Mouse (Mus musculus) heart, embryonic 16.5 days (tissue): ENCODE data around the gene Phf12. TPM values are rescaled to one million over a fixed set of nuclear protein-coding genes. Genes with fewer than 3 reads are reported as not detected.
"Not testable (repeated sequence)": the region's sequence is repeated elsewhere in the genome, so short reads cannot be mapped to it uniquely, and the experiment has no call there.

Experiments
- ATAC-seq: fragments of 200-750 bp; cut with Nextera tagmentation; replicated peaks from 2 replicates; pipeline ENCODE4 v1.8.0; 2017; ENCODE audit warnings: moderate number of reproducible peaks; ENCODE audit not compliant: insufficient read depth, low FRiP score; ENCODE audit errors: extremely low read depth
- H3K27ac ChIP-seq: fragments of 300-500 bp; sonication (generic); 2 replicates; pipeline ENCODE4 v1.5.1; 2014; ENCODE audit warnings: mild to moderate bottlenecking, low read length, control low read depth, moderate library complexity
- H3K27me3 ChIP-seq: fragments of 300-500 bp; sonication (generic); 2 replicates; pipeline ENCODE4 v1.6.1; 2014; ENCODE audit warnings: low read length, mixed read lengths; ENCODE audit not compliant: control insufficient read depth, insufficient read depth
- H3K36me3 ChIP-seq: fragments of 300-500 bp; sonication (generic); 2 replicates; pipeline ENCODE4 v1.6.1; 2014; ENCODE audit not compliant: control insufficient read depth, insufficient read depth
- H3K4me1 ChIP-seq: fragments of 300-500 bp; sonication (generic); 2 replicates; pipeline ENCODE4 v1.6.1; 2014; ENCODE audit warnings: low read length, mixed read lengths; ENCODE audit not compliant: control insufficient read depth, insufficient read depth
- H3K4me2 ChIP-seq: fragments of 300-500 bp; sonication (generic); 2 replicates; pipeline ENCODE4 v1.6.1; 2014; ENCODE audit warnings: low read depth, mild to moderate bottlenecking, control low read depth, low read length
- H3K4me3 ChIP-seq: fragments of 300-500 bp; sonication (generic); 2 replicates; pipeline ENCODE4 v1.5.1; 2014; ENCODE audit warnings: mild to moderate bottlenecking, control low read depth, low read length
- H3K9ac ChIP-seq: fragments of 300-500 bp; sonication (generic); 2 replicates; pipeline ENCODE4 v1.6.1; 2014; ENCODE audit warnings: low read length, control low read depth
- H3K9me3 ChIP-seq: fragments of 300-500 bp; sonication (generic); replicated peaks from 2 replicates; pipeline ENCODE4 v1.6.1; 2016; ENCODE audit warnings: low read length; ENCODE audit not compliant: control insufficient read depth
- WGBS: fragments of 180-500 bp; shearing (Covaris S2); extraction: QIAGEN DNeasy Blood & Tissue Kit; methylation state at CpG from one replicate; pipeline ENCODE4 v1.1.7; 2014; 5-methylcytosine and 5-hydroxymethylcytosine counted together
- polyA plus RNA-seq: library from polyadenylated mRNA; unstranded; fragments of >200 nt; fragmentation: Nextera tagmentation; extraction: Ambion mirVana; gene quantifications from 2 replicates; pipeline ENCODE4 v1.2.1, GENCODE M21; 2015

Phf12 gene
- polyA plus RNA-seq, 1 experiment from 2014 or later, result 12.4 TPM

DNA sequence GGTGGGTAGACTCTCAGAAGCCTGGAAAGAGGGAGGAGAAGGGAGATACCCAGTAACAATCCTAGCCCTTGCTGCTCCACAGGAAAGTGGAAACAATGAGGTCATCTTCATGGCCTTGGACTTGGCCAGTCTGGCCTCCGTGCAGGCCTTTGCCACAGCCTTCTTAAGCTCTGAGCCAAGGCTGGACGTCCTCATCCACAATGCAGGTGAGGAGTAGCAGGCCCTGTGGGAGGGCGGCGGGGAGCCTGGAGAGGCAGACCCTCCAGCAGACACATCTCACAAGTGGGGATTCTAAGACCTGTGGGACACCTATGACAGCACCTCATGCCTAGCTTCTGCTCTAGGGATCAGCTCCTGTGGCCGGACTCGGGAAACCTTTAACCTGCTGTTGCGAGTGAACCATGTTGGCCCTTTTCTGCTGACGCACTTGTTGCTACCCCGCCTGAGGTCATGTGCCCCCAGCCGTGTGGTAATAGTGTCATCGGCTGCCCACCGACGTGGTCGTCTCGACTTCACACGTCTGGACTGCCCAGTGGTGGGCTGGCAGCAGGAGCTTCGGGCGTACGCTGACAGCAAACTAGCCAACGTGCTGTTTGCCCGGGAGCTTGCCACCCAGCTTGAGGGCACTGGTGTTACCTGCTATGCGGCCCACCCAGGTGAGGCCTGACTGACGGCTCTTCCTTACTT is 51.5 kb downstream of the Phf12 start:
- peaks cover 21% of the 10 kb centered on the region for H3K4me1 ChIP-seq
- WGBS, result 89% methylated on average over 23 of the region's 23 CpGs
- no peak overlapping the region for H3K4me2 ChIP-seq
- no peak overlapping the region for H3K4me3 ChIP-seq
- no peaks in the 10 kb centered on the region for H3K9me3 ChIP-seq
- no peak for ATAC-seq
- H3K27me3 ChIP-seq, result no peaks in the 10 kb centered on the region
- H3K9ac ChIP-seq, result no peak overlapping the region
- H3K27ac ChIP-seq, result no peak overlapping the region
- H3K36me3 ChIP-seq, result peaks cover 6% of the 10 kb centered on the region

- 79% methylated on average over 10 of the region's 10 CpGs for WGBS
- Histone ChIP-seq H3K9ac (no peak overlapping the region), H3K9me3 (no peaks in the 10 kb centered on the region), H3K27me3 (no peaks in the 10 kb centered on the region), H3K4me2 (no peak overlapping the region), H3K27ac (no peak overlapping the region), H3K4me1 (peaks cover 15% of the 10 kb centered on the region), H3K4me3 (no peak overlapping the region), H3K36me3 (peaks cover 2% of the 10 kb centered on the region; the same call in 1 of the 2 replicates)
- no peak for ATAC-seq
Observed at GRCm38 (mm10) chr11:78036791-78037190, 54.2 kb downstream of the Phf12 start.

DNA sequence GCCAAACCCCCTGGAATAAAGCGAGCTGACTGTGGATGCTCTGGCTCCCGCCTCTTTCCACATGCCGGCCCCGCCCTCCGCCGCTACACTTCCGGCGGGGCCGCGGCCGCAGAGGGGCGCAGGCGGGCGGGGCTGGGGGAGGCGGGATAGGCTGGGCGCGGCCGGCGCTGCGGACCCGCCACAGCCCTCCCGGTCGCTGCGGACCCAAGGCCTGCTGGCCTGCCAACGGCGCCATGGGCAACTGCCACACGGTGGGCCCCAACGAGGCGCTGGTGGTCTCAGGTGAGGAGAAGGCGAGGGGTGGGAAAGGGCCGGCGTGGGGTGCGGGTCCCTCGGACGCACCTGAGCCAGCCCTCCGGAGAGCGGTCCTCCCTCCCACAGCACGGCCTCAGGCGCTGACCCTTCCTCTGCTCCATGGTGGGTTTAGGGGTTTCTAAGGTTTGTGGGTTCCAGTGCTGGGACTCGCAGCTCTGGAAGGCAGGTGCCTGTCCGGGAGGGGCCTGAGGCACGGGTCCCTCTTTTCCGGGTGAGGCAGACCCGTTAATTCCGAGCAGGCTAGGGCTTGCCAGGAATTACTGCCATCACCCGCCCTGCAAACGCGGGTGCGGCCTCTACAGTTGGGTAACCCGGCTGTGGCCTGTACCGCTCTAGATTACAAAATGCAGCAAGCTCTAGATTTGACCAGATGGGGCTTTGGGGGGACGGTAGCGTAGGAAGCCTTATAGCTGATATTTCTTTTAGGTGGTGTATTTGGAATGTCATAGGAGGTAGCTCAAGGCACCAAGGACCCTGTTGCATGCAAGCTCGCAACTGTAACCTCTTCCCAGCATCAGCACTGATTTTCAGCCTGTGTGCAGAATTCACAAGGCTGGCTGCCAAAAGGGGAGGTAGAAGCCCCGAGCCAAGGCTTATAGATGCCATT is 55.5 kb downstream of the Phf12 start, which contains the start of gene Flot2:
Gene Flot2 (plus strand): TSS at position 101 of the 922 bp plus-strand sequence.
- Histone ChIP-seq H3K4me2 (peak within 1 kb of the TSS; percentile 68), H3K4me3 (peak within 1 kb of the TSS; percentile 77), H3K27me3 (no peaks in the 10 kb centered on the region), H3K36me3 (peaks cover 2% of the 10 kb centered on the region; the same call in 1 of the 2 replicates), H3K9ac (peak within 1 kb of the TSS; percentile 90), H3K27ac (peak within 1 kb of the TSS; percentile 88), H3K4me1 (peaks cover 14% of the 10 kb centered on the region), H3K9me3 (0 out of 2 replicates have a peak, but pooled peaks cover 3% of the 10 kb centered on the region)
- ATAC-seq, result peak; percentile 85
- 2% methylated on average over 55 of the region's 55 CpGs for WGBS

DNA sequence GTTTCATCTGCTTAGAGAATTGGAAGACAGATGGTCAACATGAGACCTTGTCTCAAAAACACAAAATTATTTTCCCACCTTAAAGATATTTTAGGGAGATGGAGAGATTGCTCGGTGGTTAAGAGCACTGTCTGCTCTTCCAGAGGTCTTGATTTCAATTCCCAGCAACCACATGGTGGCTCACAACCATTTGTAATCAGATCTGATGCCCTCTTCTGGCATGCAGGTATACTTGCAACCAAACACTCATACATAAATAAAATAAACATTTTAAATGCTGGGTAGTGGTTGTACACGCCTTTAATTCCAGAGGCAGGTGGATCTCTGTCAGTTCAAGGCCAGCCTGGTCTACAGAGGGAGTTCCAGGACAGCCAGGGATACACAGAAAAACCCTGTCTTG is 58.3 kb downstream of the Phf12 start:
- Histone ChIP-seq H3K9me3 (0 out of 2 replicates have a peak, but pooled peaks cover 3% of the 10 kb centered on the region), H3K9ac (no peak overlapping the region)
- WGBS, result 83% methylated on average over 2 of the region's 2 CpGs

GRCm38 (mm10) chr11:78042290-78042870 is 59.8 kb downstream of the Phf12 start:
- not testable (repeated sequence) for H3K27ac ChIP-seq, H3K27me3 ChIP-seq, H3K36me3 ChIP-seq, H3K9ac ChIP-seq, H3K4me2 ChIP-seq, H3K9me3 ChIP-seq, ATAC-seq, H3K4me3 ChIP-seq
- WGBS, result 84% methylated on average over 4 of the region's 4 CpGs
- H3K4me1 ChIP-seq, result peaks cover 27% of the 10 kb centered on the region

More for the DNA sequence above, 58.3 kb downstream of the Phf12 start:
- peaks cover 2% of the 10 kb centered on the region; the same call in 1 of the 2 replicates for H3K36me3 ChIP-seq
- H3K4me3 ChIP-seq, result no peak overlapping the region
- peaks cover 29% of the 10 kb centered on the region for H3K4me1 ChIP-seq
- no peak overlapping the region for H3K4me2 ChIP-seq
- no peak for ATAC-seq
- H3K27me3 ChIP-seq, result no peaks in the 10 kb centered on the region
- H3K27ac ChIP-seq, result no peak overlapping the region

DNA sequence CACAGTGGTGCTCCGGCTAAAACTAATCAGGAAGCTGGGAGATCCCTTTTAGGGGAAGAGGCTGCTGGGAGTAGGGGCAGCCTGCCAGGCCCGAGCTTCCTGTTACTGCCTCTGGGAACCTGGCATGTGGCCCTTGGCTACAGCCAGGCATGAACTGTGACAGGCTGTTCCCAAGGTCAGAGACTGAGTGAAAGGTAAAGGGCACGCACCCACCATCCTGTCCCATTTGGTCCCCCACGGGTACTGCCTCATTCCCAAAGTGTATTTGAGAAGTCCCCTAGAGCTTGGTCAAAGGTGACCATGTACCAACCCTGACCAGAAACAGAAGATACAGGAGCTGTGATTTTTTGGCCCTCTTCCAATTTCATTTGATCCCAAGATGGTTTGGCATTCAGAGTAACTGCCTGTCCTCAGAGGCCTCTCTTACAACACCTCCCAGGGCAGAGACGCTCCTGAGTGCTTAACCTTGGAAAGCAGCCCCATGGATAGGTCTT is 62.3 kb downstream of the Phf12 start:
- peak overlapping the region; percentile 98 for H3K27ac ChIP-seq
- peaks cover 3% of the 10 kb centered on the region; the same call in 1 of the 2 replicates for H3K36me3 ChIP-seq
- no peaks in the 10 kb centered on the region for H3K27me3 ChIP-seq
- H3K9me3 ChIP-seq, result 0 out of 2 replicates have a peak, but pooled peaks cover 3% of the 10 kb centered on the region
- H3K9ac ChIP-seq, result peak overlapping the region; percentile 2; the same call in 1 of the 2 replicates
- 25% methylated on average over 5 of the region's 5 CpGs for WGBS
- H3K4me3 ChIP-seq, result no peak overlapping the region
- H3K4me1 ChIP-seq, result peaks cover 16% of the 10 kb centered on the region
- peak; percentile 96 for ATAC-seq
- peak overlapping the region; percentile 21; the same call in 1 of the 2 replicates for H3K4me2 ChIP-seq

GRCm38 (mm10) chr11:78048637-78049036 is 66.1 kb downstream of the Phf12 start:
- H3K4me2 ChIP-seq, H3K9ac ChIP-seq, ATAC-seq, H3K27me3 ChIP-seq, H3K36me3 ChIP-seq, H3K9me3 ChIP-seq, H3K27ac ChIP-seq, H3K4me3 ChIP-seq: not testable (repeated sequence)
- H3K4me1 ChIP-seq, result peaks cover 16% of the 10 kb centered on the region
- 91% methylated on average over 4 of the region's 4 CpGs for WGBS

GRCm38 (mm10) chr11:78053078-78053477 is 70.5 kb downstream of the Phf12 start:
- H3K4me1 ChIP-seq, result no peaks in the 10 kb centered on the region
- H3K36me3 ChIP-seq, result peaks cover 13% of the 10 kb centered on the region
- no peak overlapping the region for H3K4me3 ChIP-seq
- H3K4me2 ChIP-seq, result no peak overlapping the region
- no peak overlapping the region for H3K27ac ChIP-seq
- ATAC-seq, result no peak
- 86% methylated on average over 8 of the region's 8 CpGs for WGBS
- no peak overlapping the region for H3K9ac ChIP-seq
- H3K9me3 ChIP-seq, result no peaks in the 10 kb centered on the region
- H3K27me3 ChIP-seq, result no peaks in the 10 kb centered on the region
